Mouse (Mus musculus): Measurements from ENCODE around the gene Defb20. TPM values are rescaled to one million over a fixed set of nuclear protein-coding genes. Genes with fewer than 3 reads are reported as not detected.

Gene Defb20
- polyA plus RNA-seq, 1 experiment: 0.23 TPM

DNA sequence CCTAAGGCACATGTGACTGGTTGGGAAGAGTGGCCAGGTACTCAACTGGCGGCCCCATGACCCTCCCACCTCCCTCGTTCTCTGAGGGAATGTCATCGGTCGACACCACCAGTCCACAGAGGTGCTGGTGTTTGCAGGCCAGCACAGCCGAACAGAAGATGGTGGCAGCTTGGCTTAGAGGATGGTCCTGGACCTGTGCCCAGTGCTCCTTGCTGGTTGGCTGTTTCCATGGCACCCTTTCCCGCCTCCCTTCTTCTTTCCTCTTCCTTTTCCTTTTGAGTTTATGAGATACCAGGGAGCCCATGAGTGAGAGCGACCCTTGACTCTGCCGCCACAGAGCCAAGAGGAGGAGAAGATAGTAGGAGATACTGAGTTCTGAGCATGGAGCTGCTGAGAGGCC, 33.6 kb upstream of the Defb20 start:
- H3K4me3 ChIP-seq (replicated peaks; ENCODE audit: insufficient read depth, low read depth, low read length): no peak overlapping the region
- no peak overlapping the region for H3K27ac ChIP-seq (ENCODE audit: insufficient read depth, low read length)
- 43% methylated on average over 8 of the region's 8 CpGs for WGBS
- TF ChIP-seq POLR2A (IDR thresholded peaks at IDR 0.05; ENCODE audit: borderline replicate concordance, insufficient read depth, low read length) (no peak), CTCF (IDR thresholded peaks at IDR 0.05; ENCODE audit: borderline replicate concordance, insufficient read depth, low read depth, low read length) (no peak)
- H3K4me1 ChIP-seq (ENCODE audit: control insufficient read depth, insufficient read depth, low read length): peaks cover 6% of the 10 kb centered on the region
- DNase-seq: peak; percentile 28 to 34
- no peaks in the 10 kb centered on the region for H3K27me3 ChIP-seq (ENCODE audit: control insufficient read depth, insufficient read depth, low read length)

GRCm38 (mm10) chr2:152446642-152447041, 30.2 kb upstream of the Defb20 start:
- WGBS: 75% methylated on average over 2 of the region's 2 CpGs
- no peak for DNase-seq
- Histone ChIP-seq H3K27me3 (ENCODE audit: control insufficient read depth, insufficient read depth, low read length) (no peaks in the 10 kb centered on the region), H3K27ac (ENCODE audit: insufficient read depth, low read length) (no peak overlapping the region), H3K4me3 (replicated peaks; ENCODE audit: insufficient read depth, low read depth, low read length) (no peak overlapping the region), H3K4me1 (ENCODE audit: control insufficient read depth, insufficient read depth, low read length) (peaks cover 6% of the 10 kb centered on the region)
- TF ChIP-seq POLR2A (IDR thresholded peaks at IDR 0.05; ENCODE audit: borderline replicate concordance, insufficient read depth, low read length) (no peak), CTCF (IDR thresholded peaks at IDR 0.05; ENCODE audit: borderline replicate concordance, insufficient read depth, low read depth, low read length) (no peak)

DNA sequence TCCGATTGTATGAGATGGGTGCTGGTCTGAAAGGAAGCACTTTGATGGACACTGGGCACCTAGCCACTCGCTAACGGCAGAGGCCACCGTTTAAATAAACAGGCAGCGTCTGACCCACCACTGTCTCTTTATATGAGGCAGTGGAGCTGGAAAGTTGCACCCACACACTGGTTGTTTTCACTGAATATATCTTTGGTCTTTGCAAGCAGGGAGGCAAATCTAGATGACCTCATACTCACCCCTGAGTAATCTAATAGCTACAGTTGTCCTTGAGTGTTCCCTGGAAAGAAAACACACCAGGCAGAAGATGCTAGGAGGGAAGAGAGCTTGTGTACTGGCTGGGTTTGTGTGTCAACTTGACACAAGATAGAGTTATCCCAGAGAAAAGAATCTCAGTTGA, 29.4 kb upstream of the Defb20 start:
- H3K4me3 ChIP-seq (replicated peaks; ENCODE audit: insufficient read depth, low read depth, low read length): no peak overlapping the region
- WGBS: 51% methylated on average over 5 of the region's 5 CpGs
- no peak for TF ChIP-seq POLR2A (IDR thresholded peaks at IDR 0.05; ENCODE audit: borderline replicate concordance, insufficient read depth, low read length)
- no peak for DNase-seq
- no peaks in the 10 kb centered on the region for H3K27me3 ChIP-seq (ENCODE audit: control insufficient read depth, insufficient read depth, low read length)
- peaks cover 6% of the 10 kb centered on the region for H3K4me1 ChIP-seq (ENCODE audit: control insufficient read depth, insufficient read depth, low read length)
- H3K27ac ChIP-seq (ENCODE audit: insufficient read depth, low read length): no peak overlapping the region

DNA sequence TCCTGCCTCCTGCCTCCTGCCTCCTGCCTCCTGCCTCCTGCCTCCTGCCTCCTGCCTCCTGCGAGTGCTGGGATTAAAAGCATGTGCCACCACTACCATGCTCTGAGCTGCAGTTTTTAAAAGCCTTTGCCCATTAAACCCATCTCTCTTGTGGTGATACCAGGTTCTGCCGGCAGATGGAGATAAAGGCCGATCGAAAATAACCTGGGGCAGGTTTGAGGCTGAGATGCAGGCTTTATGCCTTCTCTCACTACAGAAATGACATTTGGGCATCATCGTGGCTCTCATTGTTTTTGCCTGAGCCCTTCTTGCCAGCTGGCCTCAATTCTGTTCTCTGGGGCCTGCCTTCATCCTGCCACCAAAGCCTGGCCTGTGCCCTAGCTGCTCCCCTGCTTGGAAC, 26.6 kb upstream of the Defb20 start:
- TF ChIP-seq POLR2A (IDR thresholded peaks at IDR 0.05; ENCODE audit: borderline replicate concordance, insufficient read depth, low read length) (no peak), CTCF (IDR thresholded peaks at IDR 0.05; ENCODE audit: borderline replicate concordance, insufficient read depth, low read depth, low read length) (peak; percentile 60; the same call in 1 of the 2 replicates)
- 4% methylated on average over 5 of the region's 5 CpGs for WGBS
- Histone ChIP-seq H3K4me1 (ENCODE audit: control insufficient read depth, insufficient read depth, low read length) (no peaks in the 10 kb centered on the region; the same call in 1 of the 2 replicates), H3K27me3 (ENCODE audit: control insufficient read depth, insufficient read depth, low read length) (no peaks in the 10 kb centered on the region), H3K4me3 (replicated peaks; ENCODE audit: insufficient read depth, low read depth, low read length) (no peak overlapping the region), H3K27ac (ENCODE audit: insufficient read depth, low read length) (no peak overlapping the region)
- DNase-seq: peak; percentile 70 to 75

DNA sequence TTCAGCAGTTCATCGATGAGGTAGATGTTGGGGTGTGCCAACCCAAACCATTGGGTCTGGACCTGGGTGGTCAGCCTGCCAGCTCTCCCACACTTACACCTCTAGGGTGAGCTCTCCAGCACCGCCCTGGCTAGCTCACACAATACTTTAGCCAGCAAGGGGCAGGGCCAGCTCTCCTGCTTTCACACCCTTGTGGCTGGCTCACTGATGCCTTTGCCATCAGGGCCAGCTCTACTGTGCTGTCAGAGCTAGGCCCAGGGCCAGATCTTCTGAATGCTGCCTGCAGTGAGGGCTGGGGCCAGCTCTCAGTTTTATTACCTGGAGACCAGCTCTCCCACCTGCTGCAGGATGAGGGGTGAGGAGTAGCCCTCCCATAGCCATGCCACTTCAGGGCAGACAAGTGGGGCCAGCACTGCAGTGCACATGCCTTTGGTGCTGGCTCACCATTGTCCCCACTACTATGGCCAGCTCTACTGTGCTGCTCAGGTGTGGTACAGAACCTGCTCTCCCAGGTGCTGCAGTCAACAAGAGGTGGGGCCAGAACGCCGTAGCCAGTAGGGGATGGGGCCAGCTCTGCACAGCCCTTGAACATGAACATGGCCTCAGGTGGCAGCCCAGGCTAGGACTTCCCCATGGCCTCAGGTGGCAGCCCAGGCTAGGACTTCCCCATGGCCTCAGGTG, 24.6 kb upstream of the Defb20 start:
- H3K4me3 ChIP-seq (replicated peaks; ENCODE audit: insufficient read depth, low read depth, low read length): no peak overlapping the region
- 44% methylated on average over 4 of the region's 4 CpGs for WGBS
- TF ChIP-seq CTCF (IDR thresholded peaks at IDR 0.05; ENCODE audit: borderline replicate concordance, insufficient read depth, low read depth, low read length) (no peak), POLR2A (IDR thresholded peaks at IDR 0.05; ENCODE audit: borderline replicate concordance, insufficient read depth, low read length) (no peak)

DNA sequence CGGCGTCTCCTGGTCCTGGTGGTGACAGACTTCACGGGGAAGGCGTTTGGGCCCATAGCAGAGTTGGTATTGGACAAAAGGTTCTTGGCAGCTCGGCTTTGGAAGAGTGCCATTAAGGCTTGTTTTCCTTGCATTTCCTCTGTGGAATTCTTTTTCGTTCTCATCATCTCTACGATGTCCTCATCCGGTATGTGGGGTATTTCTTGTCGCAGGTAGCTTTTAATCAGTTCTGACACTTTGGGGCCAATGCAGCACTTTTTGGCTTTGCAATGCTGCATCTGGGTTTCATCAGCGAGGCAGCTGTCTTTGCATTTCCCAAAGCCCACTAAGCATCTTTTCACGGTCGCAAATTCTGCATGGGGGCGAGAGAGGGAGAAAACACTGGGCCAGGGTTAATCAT, 17.6 kb upstream of the Defb20 start:
- no peak overlapping the region for H3K27ac ChIP-seq (ENCODE audit: insufficient read depth, low read length)
- no peaks in the 10 kb centered on the region for H3K27me3 ChIP-seq (ENCODE audit: control insufficient read depth, insufficient read depth, low read length)
- no peak overlapping the region for H3K4me3 ChIP-seq (replicated peaks; ENCODE audit: insufficient read depth, low read depth, low read length)
- no peaks in the 10 kb centered on the region for H3K4me1 ChIP-seq (ENCODE audit: control insufficient read depth, insufficient read depth, low read length)
- DNase-seq: no peak
- TF ChIP-seq POLR2A (IDR thresholded peaks at IDR 0.05; ENCODE audit: borderline replicate concordance, insufficient read depth, low read length) (no peak), CTCF (IDR thresholded peaks at IDR 0.05; ENCODE audit: borderline replicate concordance, insufficient read depth, low read depth, low read length) (no peak)
- WGBS: 50% methylated on average over 13 of the region's 13 CpGs

More for the DNA sequence above, 24.6 kb upstream of the Defb20 start:
- DNase-seq: peak in 1 of 2 experiments; percentile 60
- no peaks in the 10 kb centered on the region for H3K27me3 ChIP-seq (ENCODE audit: control insufficient read depth, insufficient read depth, low read length)
- H3K4me1 ChIP-seq (ENCODE audit: control insufficient read depth, insufficient read depth, low read length): no peaks in the 10 kb centered on the region; the same call in 1 of the 2 replicates
- H3K27ac ChIP-seq (ENCODE audit: insufficient read depth, low read length): no peak overlapping the region

- Histone ChIP-seq H3K27ac (ENCODE audit: insufficient read depth, low read length) (no peak within 1 kb of the TSS), H3K4me3 (replicated peaks; ENCODE audit: insufficient read depth, low read depth, low read length) (no peak within 1 kb of the TSS), H3K4me1 (ENCODE audit: control insufficient read depth, insufficient read depth, low read length) (no peaks in the 10 kb centered on the region), H3K27me3 (ENCODE audit: control insufficient read depth, insufficient read depth, low read length) (no peaks in the 10 kb centered on the region)
- no peak for DNase-seq
- TF ChIP-seq CTCF (IDR thresholded peaks at IDR 0.05; ENCODE audit: borderline replicate concordance, insufficient read depth, low read depth, low read length) (no peak), POLR2A (IDR thresholded peaks at IDR 0.05; ENCODE audit: borderline replicate concordance, insufficient read depth, low read length) (no peak)
- WGBS: 88% methylated on average over 3 of the region's 3 CpGs
Observed at GRCm38 (mm10) chr2:152464570-152465150, 12.2 kb upstream of the Defb20 start, which contains the start of gene Defb23. Gene Defb23, minus strand, starts transcription at chr2:152464620.

- WGBS: 28% methylated on average over 7 of the region's 7 CpGs
- TF ChIP-seq CTCF (IDR thresholded peaks at IDR 0.05; ENCODE audit: borderline replicate concordance, insufficient read depth, low read depth, low read length) (no peak), POLR2A (IDR thresholded peaks at IDR 0.05; ENCODE audit: borderline replicate concordance, insufficient read depth, low read length) (no peak)
- no peaks in the 10 kb centered on the region for H3K27me3 ChIP-seq (ENCODE audit: control insufficient read depth, insufficient read depth, low read length)
- DNase-seq: peak in 1 of 2 experiments; percentile 12
- no peak overlapping the region for H3K4me3 ChIP-seq (replicated peaks; ENCODE audit: insufficient read depth, low read depth, low read length)
- H3K4me1 ChIP-seq (ENCODE audit: control insufficient read depth, insufficient read depth, low read length): no peaks in the 10 kb centered on the region
- H3K27ac ChIP-seq (ENCODE audit: insufficient read depth, low read length): no peak overlapping the region
Observed at GRCm38 (mm10) chr2:152470973-152471372, 5.9 kb upstream of the Defb20 start.

Measured in cerebellum, adult 2 months (tissue).